Mouse (Mus musculus) hindbrain, embryonic 10.5 days (tissue): Measurements from ENCODE around the gene Baiap2l1. TPM values are rescaled to one million over a fixed set of nuclear protein-coding genes. Genes with fewer than 3 reads are reported as not detected.

Source experiments
- DNase-seq: peaks from one replicate; pipeline ENCODE4 v3.0.0-alpha.2; 2017; ENCODE audit warnings: low spot score
- H3K27ac ChIP-seq: fragments of 300-500 bp; sonication (generic); 2 replicates; pipeline ENCODE4 v1.5.1; 2016; ENCODE audit warnings: mild to moderate bottlenecking, moderate library complexity
- H3K27me3 ChIP-seq: fragments of 300-500 bp; sonication (generic); 2 replicates; pipeline ENCODE4 v1.6.1; 2016; ENCODE audit warnings: mild to moderate bottlenecking; ENCODE audit not compliant: poor library complexity, insufficient read depth, severe bottlenecking
- H3K36me3 ChIP-seq: fragments of 300-500 bp; sonication (generic); 2 replicates; pipeline ENCODE4 v1.6.1; 2016; ENCODE audit warnings: mild to moderate bottlenecking, moderate library complexity
- H3K4me1 ChIP-seq: fragments of 300-500 bp; sonication (generic); replicated peaks from 2 replicates; pipeline ENCODE4 v1.6.1; 2016; ENCODE audit warnings: mild to moderate bottlenecking
- H3K4me3 ChIP-seq: fragments of 300-500 bp; sonication (generic); 2 replicates; pipeline ENCODE4 v1.5.1; 2016; ENCODE audit warnings: mild to moderate bottlenecking, moderate library complexity
- H3K9me3 ChIP-seq: fragments of 300-500 bp; sonication (generic); 2 replicates; pipeline ENCODE4 v1.6.1; 2016; ENCODE audit warnings: mild to moderate bottlenecking, moderate library complexity
- WGBS: fragments of 180-500 bp; shearing (Covaris S2); methylation state at CpG from one replicate; pipeline ENCODE4 v1.1.7; 2016; 5-methylcytosine and 5-hydroxymethylcytosine counted together
- polyA plus RNA-seq: library from polyadenylated mRNA; unstranded; fragments of >200 nt; fragmentation: Nextera tagmentation; extraction: Ambion mirVana; gene quantifications from 2 replicates; pipeline ENCODE4 v1.2.1, GENCODE M21; 2016

Baiap2l1 gene
- polyA plus RNA-seq, 1 experiment from 2014 or later: 3.8 TPM

DNA sequence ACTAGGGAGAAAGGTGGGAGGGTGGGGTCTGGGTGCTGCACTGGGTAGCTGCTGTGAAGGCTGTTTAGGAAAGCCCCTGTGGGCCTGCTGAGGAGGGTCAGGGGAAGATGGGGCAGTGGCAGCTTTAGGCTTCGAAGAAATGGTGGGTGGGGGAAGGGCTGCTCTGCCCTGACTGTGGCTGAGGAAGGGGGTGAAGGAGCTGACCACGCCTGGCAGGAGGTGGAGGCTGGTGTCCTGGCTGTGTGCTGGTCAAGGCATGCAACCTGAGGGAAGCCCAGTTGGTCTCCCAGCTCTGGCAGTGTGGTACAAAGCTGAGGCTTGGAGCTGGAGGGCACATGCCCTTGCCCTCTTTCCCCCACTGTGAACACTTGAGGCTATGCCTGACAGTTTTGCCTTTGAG, 99.2 kb downstream of the Baiap2l1 start:
- Histone ChIP-seq H3K4me3 (peak overlapping the region; percentile 99), H3K9me3 (no peaks in the 10 kb centered on the region), H3K4me1 (peaks cover 57% of the 10 kb centered on the region), H3K27me3 (no peaks in the 10 kb centered on the region), H3K27ac (peak overlapping the region; percentile 98), H3K36me3 (peaks cover 61% of the 10 kb centered on the region)
- DNase-seq: no peak
- WGBS: 14% methylated on average over 2 of the region's 2 CpGs

DNA sequence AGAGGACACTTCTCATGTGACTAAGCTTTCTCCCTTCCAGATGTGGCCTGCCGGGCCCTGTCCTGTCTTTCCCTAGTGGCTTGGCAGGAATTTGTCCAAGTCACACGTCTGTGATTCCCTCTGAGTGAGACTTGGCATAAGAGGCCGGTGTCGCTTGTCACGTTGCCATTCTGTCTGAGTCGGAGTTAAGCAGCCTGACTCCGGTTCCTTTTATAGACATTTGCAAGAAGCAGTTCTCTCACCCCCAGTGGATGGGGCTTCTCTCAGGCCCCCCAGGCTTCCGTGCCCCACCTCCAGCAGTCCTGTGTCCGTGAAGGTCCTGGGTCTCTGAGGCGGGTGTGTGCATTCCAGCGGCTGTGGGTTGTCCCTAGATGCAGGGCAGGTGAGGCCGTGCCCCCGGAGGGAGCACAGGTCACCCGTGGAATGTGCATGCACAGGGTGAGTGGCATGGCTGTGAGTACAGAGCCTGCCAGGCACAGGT, 99.7 kb downstream of the Baiap2l1 start:
- no peaks in the 10 kb centered on the region for H3K27me3 ChIP-seq
- H3K9me3 ChIP-seq: no peaks in the 10 kb centered on the region
- H3K36me3 ChIP-seq: peaks cover 56% of the 10 kb centered on the region
- WGBS: 37% methylated on average over 14 of the region's 14 CpGs
- DNase-seq: no peak
- peak overlapping the region; percentile 99 for H3K4me3 ChIP-seq
- peak overlapping the region; percentile 98 for H3K27ac ChIP-seq
- H3K4me1 ChIP-seq: peaks cover 57% of the 10 kb centered on the region

GRCm38 (mm10) chr5:144257451-144258110, 100.3 kb downstream of the Baiap2l1 start:
- Histone ChIP-seq H3K36me3 (peaks cover 51% of the 10 kb centered on the region), H3K4me3 (peak overlapping the region; percentile 99), H3K27ac (peak overlapping the region; percentile 98), H3K27me3 (no peaks in the 10 kb centered on the region), H3K4me1 (peaks cover 57% of the 10 kb centered on the region), H3K9me3 (no peaks in the 10 kb centered on the region)
- 65% methylated on average over 3 of the region's 3 CpGs for WGBS
- no peak for DNase-seq

GRCm38 (mm10) chr5:144256888-144257287, 101.0 kb downstream of the Baiap2l1 start:
- H3K27me3 ChIP-seq: no peaks in the 10 kb centered on the region
- DNase-seq: peak; percentile 34
- peak overlapping the region; percentile 98 for H3K27ac ChIP-seq
- no peaks in the 10 kb centered on the region for H3K9me3 ChIP-seq
- H3K4me1 ChIP-seq: peaks cover 52% of the 10 kb centered on the region
- peaks cover 46% of the 10 kb centered on the region for H3K36me3 ChIP-seq
- peak overlapping the region; percentile 99 for H3K4me3 ChIP-seq
- WGBS: 50% methylated on average over 1 of the region's 1 CpGs

DNA sequence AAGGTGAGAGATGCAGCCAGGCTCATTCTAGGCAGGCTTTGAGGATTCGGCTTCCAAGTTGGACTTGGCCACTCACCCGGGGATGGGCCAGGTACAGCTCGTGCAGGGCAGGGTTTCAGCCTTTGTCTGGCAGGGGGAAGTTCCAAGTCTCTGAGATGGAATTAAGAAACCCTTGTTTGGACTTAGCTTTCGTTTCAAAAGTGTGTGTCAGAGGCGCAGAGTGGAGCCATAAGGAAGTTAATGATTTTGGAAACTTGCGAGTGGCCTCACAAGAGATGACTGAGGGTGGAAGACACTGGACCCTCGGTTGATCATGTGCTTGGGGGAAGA, 101.4 kb downstream of the Baiap2l1 start:
- Histone ChIP-seq H3K4me1 (peaks cover 49% of the 10 kb centered on the region), H3K27ac (peak overlapping the region; percentile 98), H3K9me3 (no peaks in the 10 kb centered on the region), H3K36me3 (peaks cover 43% of the 10 kb centered on the region), H3K27me3 (no peaks in the 10 kb centered on the region), H3K4me3 (peak overlapping the region; percentile 99)
- WGBS: 18% methylated on average over 7 of the region's 7 CpGs
- DNase-seq: no peak

- Histone ChIP-seq H3K9me3 (no peaks in the 10 kb centered on the region), H3K4me3 (peak overlapping the region; percentile 99), H3K4me1 (peaks cover 45% of the 10 kb centered on the region), H3K27ac (peak overlapping the region; percentile 98), H3K27me3 (no peaks in the 10 kb centered on the region), H3K36me3 (peaks cover 36% of the 10 kb centered on the region)
- DNase-seq: peak; percentile 72
- WGBS: under 1% methylated on average over 40 of the region's 40 CpGs
Measured at GRCm38 (mm10) chr5:144255632-144256540, 102.0 kb downstream of the Baiap2l1 start.

DNA sequence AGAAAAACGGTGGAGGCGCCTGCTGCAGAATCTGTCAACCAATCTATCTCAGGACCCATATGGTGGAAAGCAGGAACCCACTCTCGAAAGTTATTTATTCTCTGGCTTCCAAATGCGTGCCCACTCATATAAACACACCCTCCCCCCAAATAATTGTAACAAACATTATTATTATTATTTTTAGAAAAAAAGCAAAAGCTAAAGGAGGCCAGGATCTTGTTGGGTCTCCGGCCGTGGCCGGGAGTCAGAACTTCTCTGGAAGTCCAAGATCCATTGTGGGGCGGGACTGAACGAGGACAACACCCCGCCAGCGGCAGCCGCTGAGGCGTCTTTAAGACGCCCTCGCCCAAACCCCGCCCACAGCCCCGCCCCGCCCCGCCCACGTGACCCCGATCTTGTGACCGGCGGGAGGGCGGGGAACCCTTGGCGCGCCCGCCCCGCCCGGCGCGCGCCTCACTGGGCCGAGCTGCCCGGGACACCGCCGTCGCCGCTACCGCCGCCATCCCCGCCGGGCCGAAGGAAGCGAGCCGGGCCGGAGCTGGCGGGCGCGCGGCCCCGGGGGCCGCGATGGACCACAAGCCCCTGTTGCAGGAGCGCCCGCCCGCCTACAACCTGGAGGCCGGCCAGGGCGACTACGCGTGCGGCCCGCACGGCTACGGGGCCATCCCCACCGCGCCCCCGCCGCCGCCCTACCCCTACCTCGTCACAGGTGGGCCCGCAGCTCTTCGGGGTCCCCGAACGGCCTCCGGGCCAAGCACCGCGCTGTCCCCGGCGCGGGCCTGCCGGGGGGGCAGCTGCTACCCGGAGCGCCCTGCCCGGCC, 102.9 kb downstream of the Baiap2l1 start:
- peaks cover 28% of the 10 kb centered on the region for H3K36me3 ChIP-seq
- peak overlapping the region; percentile 98 for H3K27ac ChIP-seq
- H3K4me3 ChIP-seq: peak overlapping the region; percentile 99
- H3K4me1 ChIP-seq: peaks cover 42% of the 10 kb centered on the region
- H3K27me3 ChIP-seq: no peaks in the 10 kb centered on the region
- peaks cover 6% of the 10 kb centered on the region; the same call in 1 of the 2 replicates for H3K9me3 ChIP-seq
- WGBS: under 1% methylated on average over 84 of the region's 84 CpGs
- peak; percentile 93 for DNase-seq

DNA sequence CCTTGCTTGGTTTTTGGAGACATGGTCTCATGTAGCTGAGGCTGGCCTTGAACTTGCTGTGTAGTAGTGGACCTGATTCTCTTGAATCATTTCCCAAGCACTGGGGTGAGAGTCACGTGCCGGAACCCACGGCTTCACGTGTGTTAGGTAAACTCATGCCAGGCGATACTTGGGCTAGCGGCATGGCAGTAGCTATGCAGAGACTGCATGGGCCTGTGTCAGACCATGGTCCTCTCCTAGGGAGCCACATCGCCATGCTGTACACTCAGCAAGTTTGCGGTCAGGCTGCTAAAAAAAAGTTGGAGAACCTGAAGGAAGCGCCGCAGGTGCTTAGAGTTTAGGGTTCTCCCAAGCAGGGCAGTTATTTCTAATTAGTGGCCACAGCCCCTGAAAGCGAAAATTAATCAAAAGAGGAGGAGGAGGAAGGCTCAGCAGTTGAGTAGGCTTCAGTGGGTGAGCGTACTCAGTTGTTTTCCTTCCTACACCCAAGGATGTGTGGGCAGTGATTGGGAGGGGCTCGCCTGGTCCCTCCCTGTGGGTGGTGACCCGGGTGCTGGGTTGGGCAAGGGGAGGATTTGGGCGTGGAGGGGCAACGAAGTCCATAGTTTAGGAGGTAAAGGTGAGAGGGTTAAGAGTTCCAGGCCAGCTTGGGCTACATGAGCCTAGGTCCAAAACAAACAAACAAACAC, 103.6 kb downstream of the Baiap2l1 start:
- H3K27ac ChIP-seq: peak overlapping the region; percentile 98

GRCm38 (mm10) chr5:144253212-144253611, 104.7 kb downstream of the Baiap2l1 start:
- WGBS: 74% methylated on average over 4 of the region's 4 CpGs
- no peak overlapping the region for H3K4me3 ChIP-seq
- peaks cover 27% of the 10 kb centered on the region for H3K4me1 ChIP-seq
- H3K27ac ChIP-seq: no peak overlapping the region
- DNase-seq: no peak
- peaks cover 11% of the 10 kb centered on the region for H3K36me3 ChIP-seq
- no peaks in the 10 kb centered on the region for H3K27me3 ChIP-seq
- H3K9me3 ChIP-seq: peaks cover 10% of the 10 kb centered on the region; the same call in 1 of the 2 replicates

More for the DNA sequence above, 103.6 kb downstream of the Baiap2l1 start:
- Histone ChIP-seq H3K36me3 (peaks cover 22% of the 10 kb centered on the region), H3K4me1 (peaks cover 37% of the 10 kb centered on the region), H3K4me3 (peak overlapping the region; percentile 99), H3K27me3 (no peaks in the 10 kb centered on the region), H3K9me3 (peaks cover 10% of the 10 kb centered on the region; the same call in 1 of the 2 replicates)
- DNase-seq: no peak
- WGBS: 60% methylated on average over 16 of the region's 16 CpGs

- Histone ChIP-seq H3K4me3 (no peak overlapping the region), H3K4me1 (peaks cover 15% of the 10 kb centered on the region), H3K27ac (no peak overlapping the region), H3K9me3 (peaks cover 10% of the 10 kb centered on the region; the same call in 1 of the 2 replicates), H3K36me3 (no peaks in the 10 kb centered on the region), H3K27me3 (no peaks in the 10 kb centered on the region)
- WGBS: 94% methylated on average over 13 of the region's 13 CpGs
- no peak for DNase-seq
Measured at GRCm38 (mm10) chr5:144251876-144252577, 105.9 kb downstream of the Baiap2l1 start.

DNA sequence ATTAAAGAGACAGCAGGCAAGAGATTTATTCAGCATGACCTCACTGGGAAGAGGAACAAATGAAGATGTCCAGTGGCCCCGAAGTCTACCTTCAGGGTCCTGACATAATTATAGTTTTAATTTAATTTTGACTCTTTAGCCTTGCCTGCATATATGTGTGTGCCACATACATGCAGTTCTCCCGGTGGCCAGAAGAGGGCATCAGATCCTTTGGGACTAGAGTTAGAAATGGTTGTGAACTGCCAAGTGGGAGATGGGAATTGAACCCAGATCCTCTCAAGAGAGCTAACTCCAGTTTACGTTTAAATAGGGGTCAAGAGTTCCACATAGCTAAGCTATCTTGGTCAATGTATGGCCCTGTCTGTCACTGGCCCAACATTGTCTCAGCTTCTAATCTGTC, 108.0 kb downstream of the Baiap2l1 start:
- Histone ChIP-seq H3K27ac (no peak overlapping the region), H3K27me3 (no peaks in the 10 kb centered on the region), H3K36me3 (no peaks in the 10 kb centered on the region), H3K9me3 (peaks cover 10% of the 10 kb centered on the region; the same call in 1 of the 2 replicates), H3K4me1 (peaks cover 8% of the 10 kb centered on the region), H3K4me3 (no peak overlapping the region)
- no peak for DNase-seq
- WGBS: 80% methylated on average over 3 of the region's 3 CpGs
